Mouse (Mus musculus): ENCODE data around the gene Slc30a3.
A peak's percentile ranks its signal among the peaks of the same experiment; 100 is the strongest.
"Not testable (repeated sequence)": the region's sequence is repeated elsewhere in the genome, so short reads cannot be mapped to it uniquely, and the experiment has no call there.

The Slc30a3 gene

GRCm38 (mm10) chr5:31048763-31049641 lies 59.0 kb downstream of the Slc30a3 start, which contains the start of gene Slc5a6:
TSS of gene Slc5a6 (minus strand) at chr5:31048924.
- DNase-seq (ENCODE audit: low spot score) = peak; percentile 52

- peak; percentile 97 for DNase-seq (ENCODE audit: low spot score)
These were observed 59.9 kb downstream of the Slc30a3 start, which contains the start of gene Atraid for GRCm38 (mm10) chr5:31047848-31048762. TSS of gene Atraid (plus strand) at chr5:31048312.

GRCm38 (mm10) chr5:31047074-31047473 lies 61.0 kb downstream of the Slc30a3 start:
- no peak for DNase-seq (ENCODE audit: low spot score)

- DNase-seq (ENCODE audit: low spot score) = no peak
These were observed 61.6 kb downstream of the Slc30a3 start for GRCm38 (mm10) chr5:31046416-31046815.

GRCm38 (mm10) chr5:31038171-31038845 lies 69.7 kb downstream of the Slc30a3 start:
- DNase-seq (ENCODE audit: low spot score) = no peak

GRCm38 (mm10) chr5:31036556-31036955 lies 71.5 kb downstream of the Slc30a3 start:
- DNase-seq (ENCODE audit: low spot score) = not testable (repeated sequence)

All from testis, postnatal 14 days (tissue).